Mouse (Mus musculus) megakaryocyte, embryonic 14.5 days (primary cell): ENCODE measurements around the gene Ltbr. TPM values are rescaled to one million over a fixed set of nuclear protein-coding genes. Genes with fewer than 3 reads are reported as not detected.
A peak's percentile ranks its signal among the peaks of the same experiment; 100 is the strongest.

Experiments
- H3K27me3 ChIP-seq: replicated peaks from 2 replicates; pipeline ENCODE3; 2012; ENCODE audit warnings: inconsistent platforms
- H3K36me3 ChIP-seq: replicated peaks from 2 replicates; pipeline ENCODE3; 2012; ENCODE audit warnings: low read length, inconsistent platforms, mixed read lengths
- H3K4me1 ChIP-seq: 2 replicates; pipeline ENCODE4 v1.6.1; 2012; ENCODE audit warnings: inconsistent platforms
- H3K4me3 ChIP-seq: replicated peaks from 2 replicates; pipeline ENCODE3; 2012; ENCODE audit warnings: moderate library complexity, mild to moderate bottlenecking, inconsistent platforms
- H3K9me3 ChIP-seq: 2 replicates; pipeline ENCODE4 v1.6.1; 2012; ENCODE audit warnings: inconsistent platforms
- FLI1 ChIP-seq: IDR thresholded peaks from 2 replicates; pipeline ENCODE4 v1.6.1; 2012; ENCODE audit warnings: low read length, inconsistent platforms, mixed read lengths
- GATA1 ChIP-seq: IDR thresholded peaks from 3 replicates; pipeline ENCODE4 v1.6.1; 2012; ENCODE audit warnings: mixed read lengths, low read length, inconsistent platforms, borderline replicate concordance
- polyA plus RNA-seq: library from polyadenylated mRNA; stranded (reverse); fragments of >175 nt; gene quantifications from 2 replicates; pipeline ENCODE4 v1.2.3, GENCODE M21; 2012; ENCODE audit warnings: low replicate concordance; ENCODE audit not compliant: insufficient read depth

Gene Ltbr
- polyA plus RNA-seq, 1 experiment: 48.8 TPM

- TF ChIP-seq GATA1 (no peak), FLI1 (no peak)
- Histone ChIP-seq H3K27me3 (peaks cover 63% of the 10 kb centered on the region), H3K36me3 (no peaks in the 10 kb centered on the region), H3K9me3 (no peaks in the 10 kb centered on the region), H3K4me1 (peaks cover 32% of the 10 kb centered on the region), H3K4me3 (no peak overlapping the region)
Measured at GRCm38 (mm10) chr6:125328243-125328642, 14.6 kb upstream of the Ltbr start.

- no peak for TF ChIP-seq FLI1
- TF ChIP-seq GATA1: no peak
- peaks cover 70% of the 10 kb centered on the region for H3K27me3 ChIP-seq
- H3K4me3 ChIP-seq: no peak overlapping the region
- no peaks in the 10 kb centered on the region for H3K9me3 ChIP-seq
- H3K36me3 ChIP-seq: no peaks in the 10 kb centered on the region
- peaks cover 16% of the 10 kb centered on the region for H3K4me1 ChIP-seq
Measured at GRCm38 (mm10) chr6:125325337-125325736, 11.7 kb upstream of the Ltbr start.

- Histone ChIP-seq H3K36me3 (no peaks in the 10 kb centered on the region), H3K27me3 (peaks cover 81% of the 10 kb centered on the region), H3K4me3 (no peak overlapping the region), H3K4me1 (peaks cover 16% of the 10 kb centered on the region), H3K9me3 (no peaks in the 10 kb centered on the region)
- TF ChIP-seq FLI1 (no peak), GATA1 (no peak)
Measured at GRCm38 (mm10) chr6:125323547-125323946, 9.9 kb upstream of the Ltbr start.

- TF ChIP-seq FLI1 (no peak), GATA1 (no peak)
- peaks cover 84% of the 10 kb centered on the region for H3K27me3 ChIP-seq
- no peak overlapping the region for H3K4me3 ChIP-seq
- H3K36me3 ChIP-seq: no peaks in the 10 kb centered on the region
- H3K4me1 ChIP-seq: peaks cover 16% of the 10 kb centered on the region
- H3K9me3 ChIP-seq: no peaks in the 10 kb centered on the region
Measured at GRCm38 (mm10) chr6:125322794-125323193, 9.1 kb upstream of the Ltbr start.

- H3K36me3 ChIP-seq: no peaks in the 10 kb centered on the region
- H3K9me3 ChIP-seq: no peaks in the 10 kb centered on the region
- peak overlapping the region; percentile 40 for H3K4me3 ChIP-seq
- H3K27me3 ChIP-seq: peaks cover 79% of the 10 kb centered on the region
- H3K4me1 ChIP-seq: peaks cover 16% of the 10 kb centered on the region
- no peak for TF ChIP-seq FLI1
- TF ChIP-seq GATA1: no peak
Measured at GRCm38 (mm10) chr6:125321114-125321855, 7.6 kb upstream of the Ltbr start.

- TF ChIP-seq FLI1: no peak
- no peak for TF ChIP-seq GATA1
- Histone ChIP-seq H3K4me3 (peak within 1 kb of the TSS; percentile 40), H3K27me3 (peaks cover 81% of the 10 kb centered on the region), H3K9me3 (no peaks in the 10 kb centered on the region), H3K4me1 (peaks cover 13% of the 10 kb centered on the region), H3K36me3 (no peaks in the 10 kb centered on the region)
Measured at GRCm38 (mm10) chr6:125320323-125320722, 6.6 kb upstream of the Ltbr start, which contains the start of gene Scnn1a. Scnn1a (plus strand) TSS chr6:125320659.

- Histone ChIP-seq H3K36me3 (no peaks in the 10 kb centered on the region), H3K9me3 (no peaks in the 10 kb centered on the region), H3K4me1 (peaks cover 9% of the 10 kb centered on the region), H3K27me3 (peaks cover 79% of the 10 kb centered on the region), H3K4me3 (no peak overlapping the region)
- no peak for TF ChIP-seq GATA1
- no peak for TF ChIP-seq FLI1
Measured at GRCm38 (mm10) chr6:125319919-125320296, 6.2 kb upstream of the Ltbr start.

- H3K4me1 ChIP-seq: peaks cover 9% of the 10 kb centered on the region
- no peaks in the 10 kb centered on the region for H3K36me3 ChIP-seq
- TF ChIP-seq FLI1: no peak
- TF ChIP-seq GATA1: no peak
- no peak overlapping the region for H3K4me3 ChIP-seq
- H3K9me3 ChIP-seq: no peaks in the 10 kb centered on the region
- peaks cover 81% of the 10 kb centered on the region for H3K27me3 ChIP-seq
Measured at GRCm38 (mm10) chr6:125318981-125319918, 5.6 kb upstream of the Ltbr start.

GRCm38 (mm10) chr6:125317077-125317476, 3.4 kb upstream of the Ltbr start:
- TF ChIP-seq FLI1: no peak
- TF ChIP-seq GATA1: no peak
- Histone ChIP-seq H3K9me3 (no peaks in the 10 kb centered on the region), H3K4me3 (no peak overlapping the region), H3K36me3 (peaks cover 8% of the 10 kb centered on the region), H3K4me1 (peaks cover 30% of the 10 kb centered on the region), H3K27me3 (peaks cover 79% of the 10 kb centered on the region)

GRCm38 (mm10) chr6:125314746-125315145, 1.1 kb upstream of the Ltbr start:
- peaks cover 25% of the 10 kb centered on the region for H3K4me1 ChIP-seq
- H3K9me3 ChIP-seq: no peaks in the 10 kb centered on the region
- peaks cover 55% of the 10 kb centered on the region for H3K27me3 ChIP-seq
- TF ChIP-seq FLI1: no peak
- peaks cover 24% of the 10 kb centered on the region for H3K36me3 ChIP-seq
- H3K4me3 ChIP-seq: no peak overlapping the region
